Mouse (Mus musculus): ENCODE measurements around the gene Zfp704.

GRCm38 (mm10) chr3:9497260-9497659 is 112.6 kb downstream of the Zfp704 start:
- no peak for TF ChIP-seq CTCF (IDR thresholded peaks at IDR 0.05; ENCODE audit: control insufficient read depth, insufficient read depth, insufficient read length)
- TF ChIP-seq MYOG (IDR thresholded peaks at IDR 0.05; ENCODE audit: control insufficient read depth, extremely low read depth, insufficient read length): no peak
- TF ChIP-seq CEBPB (IDR thresholded peaks at IDR 0.05; ENCODE audit: low read depth): no peak

Data from C2C12 (cell line).